Mouse (Mus musculus): ENCODE results near the gene Cnn1.
"Not testable (repeated sequence)": the region's sequence is repeated elsewhere in the genome, so short reads cannot be mapped to it uniquely, and the experiment has no call there.

Gene Cnn1

DNA sequence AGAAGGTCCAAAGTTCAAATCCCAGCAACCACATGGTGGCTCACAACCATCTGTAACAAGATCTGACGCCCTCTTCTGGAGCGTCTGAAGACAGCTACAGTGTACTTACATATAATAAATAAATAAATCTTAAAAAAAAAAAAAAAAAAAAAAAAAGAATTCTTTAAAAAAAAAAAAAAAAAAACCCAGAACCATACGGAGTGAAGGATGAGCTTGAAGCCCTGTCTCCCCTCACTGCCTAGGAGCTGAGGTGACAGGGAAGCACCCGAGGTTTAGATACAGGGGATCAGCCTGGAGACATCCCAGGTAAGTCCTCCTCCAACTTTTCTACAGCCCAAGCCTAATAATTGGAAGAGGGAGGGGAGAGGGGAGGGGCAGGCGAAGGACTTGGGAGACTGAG is 23.2 kb upstream of the Cnn1 start:
- not testable (repeated sequence) for ATAC-seq (ENCODE audit: low TSS enrichment)

DNA sequence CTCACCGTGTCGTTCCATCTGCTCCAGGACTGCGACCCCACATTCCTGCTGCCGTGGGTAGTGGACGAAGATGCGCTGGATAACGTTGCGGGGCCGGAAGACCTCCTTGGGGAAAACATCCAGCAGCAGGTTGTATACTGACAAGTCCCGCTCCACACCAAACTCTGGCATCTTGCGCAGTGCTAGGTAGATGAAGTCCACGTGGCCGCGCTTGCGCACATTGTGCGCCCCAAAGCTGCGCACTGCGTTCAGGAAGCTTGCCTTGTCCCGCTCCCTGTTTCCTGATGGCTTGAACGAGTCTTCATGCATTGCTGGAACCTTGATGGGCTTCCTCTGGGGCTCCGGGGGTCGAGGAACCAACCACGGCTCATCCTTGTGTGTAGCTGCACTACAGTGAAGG is 22.8 kb upstream of the Cnn1 start:
- ATAC-seq (ENCODE audit: low TSS enrichment): no peak

DNA sequence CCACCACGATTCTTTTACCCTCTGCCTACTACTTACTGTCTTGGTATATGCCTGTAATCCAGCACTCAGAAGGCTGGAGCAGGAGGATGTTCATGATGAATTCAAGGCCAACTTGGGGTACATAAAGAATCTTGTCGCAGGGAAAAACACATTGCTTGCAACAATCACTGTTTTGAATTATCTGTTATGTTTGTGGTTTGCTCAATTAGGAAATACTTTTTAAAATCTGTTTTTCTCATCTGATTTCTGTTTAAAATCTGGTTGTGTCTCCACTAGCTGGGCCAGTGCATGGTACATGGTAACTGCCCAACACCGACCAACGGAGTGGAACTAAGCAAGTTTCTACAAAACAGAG is 14.4 kb upstream of the Cnn1 start:
- no peak for ATAC-seq (ENCODE audit: low TSS enrichment)

DNA sequence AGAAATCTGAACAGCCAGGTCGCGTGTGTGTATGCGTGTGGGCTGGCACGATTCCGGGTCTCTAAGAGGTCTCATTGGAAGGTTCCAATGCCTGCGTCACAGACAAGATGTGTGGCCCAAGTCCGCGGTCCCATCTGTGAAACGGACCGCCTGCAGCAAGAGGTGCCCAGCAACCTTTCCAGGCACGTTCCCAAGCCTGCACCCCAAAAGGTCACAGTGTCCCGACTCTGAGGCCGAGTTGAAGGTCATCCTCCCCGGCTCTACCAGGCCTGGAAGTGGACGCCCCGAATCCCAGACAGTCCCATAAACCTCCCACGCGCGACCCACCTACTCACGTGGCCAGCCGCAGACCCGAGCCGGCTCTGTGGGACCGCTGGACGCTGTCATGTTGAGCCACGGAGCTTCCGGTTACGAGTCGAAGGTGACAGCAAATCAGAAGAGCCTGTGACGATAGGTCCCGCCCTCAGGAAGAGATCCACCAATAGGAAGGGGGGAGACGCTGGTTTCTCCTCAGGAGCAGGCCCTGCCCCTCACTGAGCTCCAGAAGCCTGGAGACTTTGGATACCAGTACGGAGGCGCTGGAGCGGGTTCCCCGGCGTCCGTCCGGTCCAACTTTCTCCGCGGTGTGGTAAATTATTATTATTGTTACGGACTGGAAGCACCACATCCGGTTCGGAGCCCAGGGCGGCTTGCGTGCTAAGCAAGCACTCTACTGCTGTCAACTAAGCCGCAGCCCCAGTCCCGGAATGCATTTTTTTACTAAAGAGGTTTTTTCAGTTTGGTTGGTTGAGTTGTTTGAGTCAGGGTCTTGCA is 13.8 kb upstream of the Cnn1 start, which contains the start of gene Ecsit:
Gene Ecsit (minus strand): TSS at position 417 of the 813 bp plus-strand sequence.
- ATAC-seq (ENCODE audit: low TSS enrichment): peak; percentile 99

DNA sequence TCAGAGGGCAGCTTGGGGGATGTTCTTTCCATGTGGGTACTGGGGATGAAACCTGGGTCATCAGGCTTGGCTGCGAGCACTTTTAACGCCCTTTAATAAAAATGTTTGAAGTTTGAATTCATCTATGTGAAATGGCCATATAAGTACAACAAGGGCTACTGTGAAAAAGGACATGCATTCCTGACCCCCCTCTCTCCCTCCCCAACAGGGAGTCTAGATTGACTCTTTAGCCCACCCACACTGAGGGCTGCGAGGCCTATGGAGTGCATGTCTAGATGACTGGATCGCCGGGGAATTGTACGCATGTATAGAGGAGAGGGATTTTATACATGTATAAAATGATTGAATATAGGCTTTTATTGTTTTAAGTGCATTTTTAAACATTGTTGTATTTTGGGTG is 13.0 kb upstream of the Cnn1 start:
- no peak for ATAC-seq (ENCODE audit: low TSS enrichment)

DNA sequence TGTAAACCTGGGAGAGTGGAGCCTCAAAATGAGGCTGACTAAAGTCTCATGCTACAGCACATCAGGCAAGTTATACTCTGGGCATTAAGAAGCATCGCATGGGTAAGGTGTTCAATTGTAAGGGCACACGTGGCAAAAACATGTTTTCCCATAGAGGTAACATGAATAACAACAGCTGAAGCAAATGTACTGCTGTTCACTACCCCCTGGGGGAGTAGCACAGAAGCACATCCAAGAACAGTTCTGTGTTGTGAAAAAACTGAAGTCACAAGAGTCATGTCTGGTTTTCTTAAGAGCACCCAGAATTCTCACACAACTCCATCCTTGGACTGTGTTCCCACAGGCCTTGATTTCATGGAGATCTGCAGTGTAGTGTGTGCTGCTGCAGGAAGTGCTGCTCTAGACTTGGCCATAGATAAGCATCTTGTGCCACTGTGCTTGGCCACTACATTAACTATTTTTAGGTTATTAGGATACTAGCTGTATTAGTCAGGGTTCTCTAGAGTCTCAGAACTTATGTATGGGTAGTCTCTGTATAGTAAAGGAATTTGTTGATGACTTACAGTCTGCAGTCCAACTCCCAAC is 11.9 kb upstream of the Cnn1 start:
- no peak for ATAC-seq (ENCODE audit: low TSS enrichment)

DNA sequence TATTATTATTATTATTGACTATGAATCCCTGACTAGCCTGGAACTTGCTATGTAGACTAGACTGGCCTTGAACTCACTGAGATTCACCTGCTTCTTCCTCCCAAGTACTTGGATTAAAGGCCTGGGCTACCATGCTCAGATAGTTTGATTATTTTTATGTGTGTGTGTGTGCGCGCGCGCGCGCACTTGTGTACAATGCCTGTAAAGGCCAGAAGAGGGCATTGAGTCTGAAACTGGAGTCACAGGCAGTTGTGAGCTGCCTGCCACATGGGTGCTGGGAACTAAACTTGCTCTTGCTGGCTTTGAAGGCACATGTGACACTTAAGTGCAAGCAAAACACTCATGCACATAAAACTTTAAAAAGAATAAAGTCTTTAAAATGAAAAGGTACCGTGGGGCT is 9.7 kb upstream of the Cnn1 start:
- ATAC-seq (ENCODE audit: low TSS enrichment): no peak

DNA sequence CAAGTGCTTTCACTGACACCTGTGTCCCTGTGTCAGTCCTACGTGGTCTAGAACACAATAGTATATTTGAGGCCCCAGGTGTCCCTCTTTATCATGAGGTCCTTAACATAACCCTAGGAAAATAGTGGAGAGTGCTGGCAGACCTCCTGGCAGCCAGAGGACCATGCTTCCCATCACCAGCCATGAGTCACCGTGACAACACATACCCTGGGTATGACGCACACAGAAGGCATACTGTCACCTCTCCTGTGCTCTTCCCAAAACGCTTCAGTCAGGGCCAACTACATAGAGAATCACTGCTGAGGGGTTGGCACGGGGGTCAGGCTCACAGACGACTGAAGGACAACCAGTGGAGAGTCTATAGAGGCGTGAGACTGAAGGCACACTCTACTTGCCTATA is 9.0 kb upstream of the Cnn1 start:
- ATAC-seq (ENCODE audit: low TSS enrichment): no peak

DNA sequence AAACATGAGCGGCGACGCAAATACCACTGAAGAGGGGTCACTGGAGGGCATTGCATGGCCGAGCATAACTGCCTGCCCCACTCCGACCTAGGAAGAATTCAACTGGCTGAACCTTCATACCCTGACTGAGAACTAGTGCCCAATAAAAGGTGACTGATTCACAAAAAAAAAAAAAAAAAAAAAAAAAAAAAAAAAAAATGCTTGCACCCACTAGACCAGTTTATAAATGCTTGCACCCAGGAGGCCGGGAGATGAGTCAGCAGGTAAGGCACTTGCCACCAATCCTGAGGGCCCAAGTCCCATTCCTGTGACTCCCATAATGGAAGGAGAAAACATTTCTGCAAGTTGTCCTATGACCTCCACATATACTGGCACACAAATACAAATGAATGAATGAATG is 6.3 kb upstream of the Cnn1 start:
- no peak for ATAC-seq (ENCODE audit: low TSS enrichment)

DNA sequence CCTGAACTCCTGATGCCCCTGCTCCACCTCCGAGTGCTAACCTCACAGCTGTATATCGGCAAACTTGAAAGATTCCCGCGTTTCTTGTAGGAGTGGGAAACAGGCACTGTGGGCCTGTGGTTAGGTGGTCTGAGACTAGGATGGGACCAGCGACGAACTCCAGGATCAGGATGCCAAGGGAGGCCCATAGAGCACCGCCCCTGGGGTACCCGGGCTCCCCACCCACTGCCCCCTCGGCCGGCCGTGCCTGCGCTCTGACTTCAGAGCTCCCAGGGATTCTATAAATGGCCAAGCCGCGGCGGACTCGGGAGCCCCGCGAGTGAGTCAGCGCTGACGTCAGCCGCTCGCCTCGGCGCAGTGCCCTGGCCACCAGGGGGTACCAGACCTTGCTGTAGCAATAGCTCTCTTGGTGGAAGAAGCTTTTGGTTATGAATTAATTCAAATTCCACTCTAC is 3.1 kb upstream of the Cnn1 start:
- peak; percentile 95 for ATAC-seq (ENCODE audit: low TSS enrichment)

DNA sequence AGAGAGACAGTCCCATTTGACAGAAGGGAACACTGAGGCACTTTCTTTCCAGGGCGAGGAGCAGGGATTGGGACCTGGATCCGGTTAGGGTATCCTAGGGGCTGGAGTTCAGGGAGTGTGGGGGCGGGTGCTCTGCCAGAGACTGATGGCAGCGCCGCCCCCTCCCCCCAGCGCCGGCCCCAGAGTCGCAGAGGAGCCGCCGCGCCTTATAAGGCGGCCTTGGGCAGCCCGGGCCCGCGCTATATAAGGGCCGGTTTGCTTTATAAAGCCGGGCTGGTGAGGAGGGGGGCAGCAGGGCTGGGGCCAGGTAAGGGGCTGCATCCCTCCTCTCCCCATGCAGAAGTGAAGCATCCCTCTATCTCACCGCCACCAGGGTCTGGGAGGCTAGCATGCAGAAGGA is 906 bp downstream of the Cnn1 start:
- ATAC-seq (ENCODE audit: low TSS enrichment): no peak

DNA sequence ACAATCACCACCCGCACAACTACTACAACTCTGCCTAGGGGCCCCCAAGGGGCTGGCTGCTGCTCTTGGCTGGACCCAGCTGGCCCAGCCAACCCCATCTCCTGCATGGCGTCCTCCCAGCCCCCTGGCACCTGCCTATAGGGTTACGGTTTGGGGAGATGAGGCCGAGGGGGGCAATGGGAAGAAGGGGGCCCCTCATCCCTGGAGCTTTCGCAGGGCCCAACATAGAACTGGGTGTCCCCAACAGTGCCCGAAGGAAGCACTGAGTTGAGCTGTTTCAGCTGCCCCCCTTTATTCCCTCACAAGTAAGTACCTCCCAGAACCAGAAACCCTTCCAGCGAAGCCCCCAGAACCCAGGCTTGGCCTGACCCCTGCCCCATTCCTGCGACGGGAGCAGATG is 9.2 kb downstream of the Cnn1 start:
- no peak for ATAC-seq (ENCODE audit: low TSS enrichment)

DNA sequence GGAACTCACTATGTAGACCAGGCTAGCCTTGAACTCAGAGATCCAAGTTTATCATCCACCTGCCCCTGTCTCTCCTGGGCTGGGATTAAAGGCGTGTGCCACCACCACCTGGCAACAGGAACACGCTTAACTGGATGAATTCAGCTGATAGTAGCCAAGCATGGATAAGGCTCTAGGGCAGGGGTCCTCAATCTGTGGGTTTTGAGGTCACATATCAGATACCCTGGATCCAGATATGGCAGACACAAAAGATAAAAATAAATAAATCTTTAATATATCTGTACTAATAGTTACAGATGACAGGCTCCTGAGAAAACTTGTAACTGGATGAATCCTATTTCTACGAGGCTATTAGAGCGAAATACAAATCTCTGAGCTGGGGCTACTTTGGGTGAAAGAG is 16.6 kb downstream of the Cnn1 start:
- ATAC-seq (ENCODE audit: low TSS enrichment): no peak

DNA sequence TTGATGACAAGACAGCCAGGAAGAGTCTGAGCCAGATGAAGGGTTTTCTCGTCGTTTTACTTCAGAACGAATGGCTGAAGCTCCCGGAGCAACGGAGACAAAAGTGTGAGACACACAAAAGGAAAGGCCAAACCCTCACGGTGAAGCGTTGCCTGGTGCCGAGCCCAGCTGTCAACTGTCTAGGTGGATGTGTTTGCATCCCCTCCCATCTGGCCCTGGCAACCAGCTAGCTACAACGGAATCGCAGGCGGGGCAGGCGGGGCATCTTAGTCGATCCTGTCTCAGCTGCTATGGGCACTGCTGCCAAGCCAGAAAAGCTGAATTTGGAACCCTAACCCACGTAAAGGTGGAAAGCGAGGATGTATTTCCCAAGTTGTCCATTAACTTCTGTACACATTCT is 17.1 kb downstream of the Cnn1 start:
- ATAC-seq (ENCODE audit: low TSS enrichment): no peak

DNA sequence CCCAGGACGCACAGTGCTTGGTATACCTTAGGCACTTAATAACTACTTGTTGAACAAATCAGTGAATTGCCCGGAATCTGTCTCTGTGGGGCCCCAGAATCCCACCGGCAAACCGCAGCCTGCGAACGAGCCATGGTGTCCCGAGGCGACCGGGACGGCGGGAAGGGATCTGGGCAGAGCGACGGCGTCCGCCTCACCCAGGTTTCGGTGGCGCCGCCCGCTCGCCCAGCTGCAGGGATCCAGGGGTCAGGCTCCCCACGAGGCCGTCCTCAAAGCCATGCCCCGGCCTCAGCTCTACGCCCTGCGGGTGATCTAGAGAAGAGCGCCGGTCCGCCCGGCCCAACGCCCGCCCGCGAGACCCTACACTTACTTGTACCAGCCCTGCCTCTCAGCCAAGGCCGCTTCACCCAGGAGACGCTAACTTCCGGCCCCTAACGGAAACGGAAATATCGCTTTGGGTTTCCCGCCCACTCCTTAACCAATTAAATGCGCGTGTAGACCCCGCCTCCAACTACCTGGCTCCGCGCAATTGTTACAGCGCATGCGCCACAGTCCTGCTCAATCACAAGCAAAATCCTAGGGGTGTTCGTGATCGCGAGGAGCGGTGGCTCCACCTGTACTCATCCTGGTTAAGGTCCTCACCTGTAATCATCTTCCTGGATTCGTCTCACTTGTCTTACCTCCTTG is 17.9 kb downstream of the Cnn1 start, which contains the start of gene Elof1:
Gene Elof1 (minus strand): TSS at position 433 of the 687 bp plus-strand sequence.
- peak; percentile 90 for ATAC-seq (ENCODE audit: low TSS enrichment)

DNA sequence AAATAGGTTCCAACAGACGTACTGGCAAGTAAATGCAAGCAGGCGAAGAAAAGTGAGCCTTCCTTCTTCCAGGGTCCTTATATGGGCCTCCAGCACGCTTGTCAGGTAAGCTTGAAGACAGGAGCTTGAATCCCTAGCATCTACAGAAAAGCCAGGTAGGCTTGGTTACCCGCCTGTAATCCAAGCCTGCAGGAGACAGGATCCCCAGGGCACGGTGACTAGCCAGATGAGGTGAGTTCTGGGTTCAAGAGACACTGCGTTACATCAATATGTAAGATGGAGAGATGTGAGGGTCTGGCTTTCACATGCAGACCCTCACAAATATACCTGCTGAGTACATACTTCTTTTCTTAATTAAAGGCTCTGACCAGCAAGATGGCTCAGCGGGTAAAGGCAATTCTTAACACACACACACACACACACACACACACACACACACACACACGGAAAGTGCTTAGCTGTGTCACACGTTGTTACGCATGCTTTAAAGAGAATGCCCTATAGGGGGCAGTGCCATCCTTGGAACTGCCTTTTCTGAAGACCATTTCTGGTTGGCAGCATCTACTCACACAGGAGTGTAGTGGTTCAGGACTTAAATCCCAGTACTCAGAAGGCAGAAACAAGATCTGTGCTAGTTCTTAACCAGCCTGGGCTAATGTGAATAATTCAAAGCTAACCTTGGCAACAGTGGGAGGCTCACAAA is 18.9 kb downstream of the Cnn1 start:
- ATAC-seq (ENCODE audit: low TSS enrichment): no peak

DNA sequence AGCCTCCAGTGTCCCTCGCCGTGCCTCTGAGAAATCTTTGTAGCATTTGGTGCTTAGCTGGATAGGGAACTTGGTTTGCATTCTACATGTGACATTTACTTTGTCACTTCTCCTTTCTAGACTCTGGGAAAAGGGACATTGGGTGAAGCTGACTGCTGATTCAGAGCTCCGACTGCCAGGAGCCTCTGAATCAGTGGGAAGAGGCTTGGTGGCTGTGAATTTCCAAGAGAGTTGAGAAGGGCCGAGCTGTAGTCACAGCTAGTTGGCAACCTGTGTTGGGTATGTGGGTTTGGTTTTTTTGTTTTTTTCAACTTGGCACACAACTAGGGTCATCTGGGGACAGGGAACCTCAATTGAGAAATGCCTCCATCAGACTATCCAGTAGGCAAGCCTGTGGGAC is 20.5 kb downstream of the Cnn1 start:
- peak; percentile 76 for ATAC-seq (ENCODE audit: low TSS enrichment)

DNA sequence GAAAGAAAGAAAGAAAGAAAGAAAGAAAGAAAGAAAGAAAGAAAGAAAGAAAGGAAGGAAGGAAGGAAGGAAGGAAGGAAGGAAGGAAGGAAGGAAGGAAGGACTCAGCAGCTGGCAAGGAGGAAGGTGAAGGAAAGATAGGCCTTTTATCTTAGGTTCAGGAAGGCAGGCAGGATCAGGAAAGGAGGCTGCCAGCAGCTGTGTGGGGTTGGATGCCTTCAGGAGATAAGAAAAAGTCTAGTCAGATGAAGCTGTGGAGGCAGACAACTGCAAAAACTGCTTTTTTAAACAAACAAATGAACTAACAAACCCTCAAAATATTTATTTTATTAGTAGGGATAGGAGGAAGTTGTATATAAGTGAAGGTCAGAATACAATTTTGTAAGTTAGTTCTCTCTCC is 22.5 kb downstream of the Cnn1 start:
- ATAC-seq (ENCODE audit: low TSS enrichment): no peak

DNA sequence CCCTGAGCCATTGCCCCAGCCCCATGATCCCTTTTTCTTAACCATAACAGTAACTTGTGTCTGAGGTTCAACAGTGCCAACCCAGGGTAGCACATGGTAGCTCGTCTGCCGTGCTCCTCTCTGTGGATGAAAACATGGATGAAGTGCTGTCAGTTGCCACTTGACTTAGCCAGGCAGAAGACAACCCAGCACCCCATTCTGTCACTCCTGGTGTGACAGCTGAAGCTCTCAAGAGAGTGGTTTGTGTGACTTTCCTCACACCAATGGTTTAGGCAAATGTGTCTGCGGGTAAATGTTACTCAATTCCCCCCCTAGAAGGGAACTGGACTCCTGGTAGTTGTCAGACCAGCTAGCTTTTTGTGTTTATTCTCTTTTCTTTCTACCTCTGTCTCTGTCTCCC is 23.0 kb downstream of the Cnn1 start:
- no peak for ATAC-seq (ENCODE audit: low TSS enrichment)

DNA sequence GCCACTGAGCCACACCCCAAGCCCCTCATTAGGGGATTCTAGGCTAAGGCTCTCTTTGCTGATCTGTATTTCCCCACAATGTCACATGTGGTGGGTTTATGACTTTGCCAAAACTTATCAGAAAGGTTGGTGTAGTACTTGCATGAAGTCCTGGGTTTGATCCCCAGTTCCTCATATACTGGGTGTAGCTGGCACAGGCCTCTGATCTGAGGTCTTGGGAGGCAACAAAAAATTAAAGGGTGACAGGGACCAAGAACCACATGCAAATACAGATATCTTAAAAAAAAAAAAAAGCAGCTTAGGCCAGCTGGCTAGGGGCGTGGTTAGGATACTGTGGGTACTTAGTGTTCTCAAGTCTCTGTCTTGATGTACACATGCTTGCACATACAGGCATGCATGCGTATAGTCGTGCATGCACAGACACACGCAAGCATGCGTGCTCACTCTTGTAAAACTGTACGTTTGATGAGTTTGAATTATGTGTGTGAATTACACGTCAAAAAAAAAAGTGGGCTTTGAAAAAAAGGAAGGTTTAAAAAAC is 24.1 kb downstream of the Cnn1 start:
- ATAC-seq (ENCODE audit: low TSS enrichment): no peak

DNA sequence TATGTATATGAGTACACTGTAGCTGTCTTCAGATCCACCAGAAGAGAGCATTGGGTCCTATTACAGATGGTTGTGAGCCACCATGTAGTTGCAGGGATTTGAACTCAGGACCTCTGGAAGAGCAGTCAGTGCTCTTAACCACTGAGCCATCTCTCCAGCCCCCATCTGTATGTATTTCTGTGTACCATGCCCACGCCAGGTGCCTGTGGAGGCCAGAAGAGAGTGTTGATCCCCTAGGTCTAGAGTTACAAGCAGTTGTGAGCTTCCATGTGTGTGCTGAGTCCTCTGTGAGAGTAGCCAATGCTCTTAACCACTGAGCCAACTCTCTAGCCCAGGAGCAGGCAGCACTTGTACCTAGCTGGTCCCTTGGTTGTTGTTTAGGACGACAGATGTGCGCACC is 25.2 kb downstream of the Cnn1 start:
- ATAC-seq (ENCODE audit: low TSS enrichment): no peak

All from frontal cortex, adult (tissue).